Mouse (Mus musculus): ENCODE measurements at regions not wholly inside any gene's neighbourhood (a gene's known extent, or its start where the extent isn't known, plus 50 kb on each side); places are given as distances from the start of the nearest gene placed in this dataset.

GRCm38 (mm10) chr1:89332676-89333075, 121.9 kb upstream of the Agap1 start:
- DNase-seq = peak; percentile 46

GRCm38 (mm10) chr1:89337861-89338260, 116.7 kb upstream of the Agap1 start:
- no peaks in the 10 kb centered on the region for H3K4me1 ChIP-seq (ENCODE audit: control insufficient read depth, insufficient read depth, low read length)
- whole genome bisulfite sequencing = 86% methylated on average over 5 of the region's 5 CpGs
- no peak overlapping the region for H3K4me3 ChIP-seq (replicated peaks; ENCODE audit: low read depth, low read length)
- H3K9ac ChIP-seq (replicated peaks; ENCODE audit: low read length) = no peak overlapping the region
- H3K4me2 ChIP-seq (ENCODE audit: low read length) = no peak overlapping the region
- DNase-seq = no peak
- H3K9me3 ChIP-seq (ENCODE audit: control insufficient read depth, low read length) = no peaks in the 10 kb centered on the region
- H3K27me3 ChIP-seq (ENCODE audit: control insufficient read depth, insufficient read depth, low read length) = no peaks in the 10 kb centered on the region
- H3K36me3 ChIP-seq (ENCODE audit: control insufficient read depth, insufficient read depth, low read length) = no peaks in the 10 kb centered on the region
- H3K27ac ChIP-seq (replicated peaks; ENCODE audit: low read depth, low read length) = no peak overlapping the region
- no peak for ATAC-seq (ENCODE audit: low FRiP score, low TSS enrichment)

More at GRCm38 (mm10) chr1:89332676-89333075, 121.9 kb upstream of the Agap1 start:
- H3K4me3 ChIP-seq (replicated peaks; ENCODE audit: low read depth, low read length) = no peak overlapping the region
- H3K4me1 ChIP-seq (ENCODE audit: control insufficient read depth, insufficient read depth, low read length) = no peaks in the 10 kb centered on the region
- no peak overlapping the region for H3K9ac ChIP-seq (replicated peaks; ENCODE audit: low read length)
- 34% methylated on average over 7 of the region's 7 CpGs for WGBS
- ATAC-seq (ENCODE audit: low FRiP score, low TSS enrichment) = no peak
- no peak overlapping the region for H3K27ac ChIP-seq (replicated peaks; ENCODE audit: low read depth, low read length)
- no peaks in the 10 kb centered on the region for H3K27me3 ChIP-seq (ENCODE audit: control insufficient read depth, insufficient read depth, low read length)
- no peak overlapping the region for H3K4me2 ChIP-seq (ENCODE audit: low read length)
- H3K36me3 ChIP-seq (ENCODE audit: control insufficient read depth, insufficient read depth, low read length) = no peaks in the 10 kb centered on the region
- no peaks in the 10 kb centered on the region for H3K9me3 ChIP-seq (ENCODE audit: control insufficient read depth, low read length)

GRCm38 (mm10) chr1:89342794-89343193, 111.8 kb upstream of the Agap1 start:
- no peak overlapping the region for H3K9ac ChIP-seq (replicated peaks; ENCODE audit: low read length)
- no peaks in the 10 kb centered on the region for H3K9me3 ChIP-seq (ENCODE audit: control insufficient read depth, low read length)
- no peak overlapping the region for H3K4me2 ChIP-seq (ENCODE audit: low read length)
- ATAC-seq (ENCODE audit: low FRiP score, low TSS enrichment) (no peak), DNase-seq (no peak)
- no peak overlapping the region for H3K27ac ChIP-seq (replicated peaks; ENCODE audit: low read depth, low read length)
- H3K4me1 ChIP-seq (ENCODE audit: control insufficient read depth, insufficient read depth, low read length) = no peaks in the 10 kb centered on the region
- H3K36me3 ChIP-seq (ENCODE audit: control insufficient read depth, insufficient read depth, low read length) = no peaks in the 10 kb centered on the region
- no peak overlapping the region for H3K4me3 ChIP-seq (replicated peaks; ENCODE audit: low read depth, low read length)
- no peaks in the 10 kb centered on the region for H3K27me3 ChIP-seq (ENCODE audit: control insufficient read depth, insufficient read depth, low read length)
- WGBS = 51% methylated on average over 4 of the region's 4 CpGs

GRCm38 (mm10) chr1:89344546-89344945, 110.1 kb upstream of the Agap1 start:
- Histone ChIP-seq H3K9me3 (ENCODE audit: control insufficient read depth, low read length) (no peaks in the 10 kb centered on the region), H3K4me1 (ENCODE audit: control insufficient read depth, insufficient read depth, low read length) (no peaks in the 10 kb centered on the region), H3K4me3 (replicated peaks; ENCODE audit: low read depth, low read length) (no peak overlapping the region), H3K4me2 (ENCODE audit: low read length) (no peak overlapping the region), H3K9ac (replicated peaks; ENCODE audit: low read length) (no peak overlapping the region), H3K36me3 (ENCODE audit: control insufficient read depth, insufficient read depth, low read length) (no peaks in the 10 kb centered on the region), H3K27ac (replicated peaks; ENCODE audit: low read depth, low read length) (no peak overlapping the region), H3K27me3 (ENCODE audit: control insufficient read depth, insufficient read depth, low read length) (no peaks in the 10 kb centered on the region)
- DNase-seq (no peak), ATAC-seq (ENCODE audit: low FRiP score, low TSS enrichment) (no peak)
- WGBS = 40% methylated on average over 6 of the region's 6 CpGs

GRCm38 (mm10) chr1:89347341-89347740, 107.3 kb upstream of the Agap1 start:
- Histone ChIP-seq H3K4me3 (replicated peaks; ENCODE audit: low read depth, low read length) (no peak overlapping the region), H3K9me3 (ENCODE audit: control insufficient read depth, low read length) (no peaks in the 10 kb centered on the region), H3K4me1 (ENCODE audit: control insufficient read depth, insufficient read depth, low read length) (no peaks in the 10 kb centered on the region), H3K4me2 (ENCODE audit: low read length) (no peak overlapping the region), H3K27me3 (ENCODE audit: control insufficient read depth, insufficient read depth, low read length) (no peaks in the 10 kb centered on the region), H3K27ac (replicated peaks; ENCODE audit: low read depth, low read length) (no peak overlapping the region), H3K9ac (replicated peaks; ENCODE audit: low read length) (no peak overlapping the region), H3K36me3 (ENCODE audit: control insufficient read depth, insufficient read depth, low read length) (no peaks in the 10 kb centered on the region)
- WGBS = 45% methylated on average over 3 of the region's 3 CpGs
- DNase-seq (no peak), ATAC-seq (ENCODE audit: low FRiP score, low TSS enrichment) (no peak)

- Histone ChIP-seq H3K4me1 (ENCODE audit: control insufficient read depth, insufficient read depth, low read length) (no peaks in the 10 kb centered on the region), H3K27ac (replicated peaks; ENCODE audit: low read depth, low read length) (no peak overlapping the region), H3K4me3 (replicated peaks; ENCODE audit: low read depth, low read length) (no peak overlapping the region), H3K36me3 (ENCODE audit: control insufficient read depth, insufficient read depth, low read length) (no peaks in the 10 kb centered on the region), H3K9me3 (ENCODE audit: control insufficient read depth, low read length) (0 out of 2 replicates have a peak, but pooled peaks cover 3% of the 10 kb centered on the region), H3K27me3 (ENCODE audit: control insufficient read depth, insufficient read depth, low read length) (no peaks in the 10 kb centered on the region), H3K4me2 (ENCODE audit: low read length) (no peak overlapping the region), H3K9ac (replicated peaks; ENCODE audit: low read length) (no peak overlapping the region)
- WGBS = 37% methylated on average over 4 of the region's 4 CpGs
- ATAC-seq (ENCODE audit: low FRiP score, low TSS enrichment) = no peak
- DNase-seq = peak; percentile 51
Measured at GRCm38 (mm10) chr1:89352936-89353335, 101.7 kb upstream of the Agap1 start.

- H3K9ac ChIP-seq (replicated peaks; ENCODE audit: low read length) = no peak overlapping the region
- no peaks in the 10 kb centered on the region for H3K36me3 ChIP-seq (ENCODE audit: control insufficient read depth, insufficient read depth, low read length)
- no peaks in the 10 kb centered on the region for H3K27me3 ChIP-seq (ENCODE audit: control insufficient read depth, insufficient read depth, low read length)
- no peaks in the 10 kb centered on the region for H3K4me1 ChIP-seq (ENCODE audit: control insufficient read depth, insufficient read depth, low read length)
- no peak overlapping the region for H3K27ac ChIP-seq (replicated peaks; ENCODE audit: low read depth, low read length)
- DNase-seq = no peak
- no peak overlapping the region for H3K4me3 ChIP-seq (replicated peaks; ENCODE audit: low read depth, low read length)
- no peak overlapping the region for H3K4me2 ChIP-seq (ENCODE audit: low read length)
- 54% methylated on average over 3 of the region's 3 CpGs for WGBS
- no peak for ATAC-seq (ENCODE audit: low FRiP score, low TSS enrichment)
- 0 out of 2 replicates have a peak, but pooled peaks cover 3% of the 10 kb centered on the region for H3K9me3 ChIP-seq (ENCODE audit: control insufficient read depth, low read length)
Measured at GRCm38 (mm10) chr1:89359257-89359656, 95.3 kb upstream of the Agap1 start.

GRCm38 (mm10) chr1:89364547-89365305, 89.9 kb upstream of the Agap1 start:
- WGBS = 44% methylated on average over 12 of the region's 12 CpGs
- Histone ChIP-seq H3K36me3 (ENCODE audit: control insufficient read depth, insufficient read depth, low read length) (no peaks in the 10 kb centered on the region), H3K4me2 (ENCODE audit: low read length) (no peak overlapping the region), H3K4me1 (ENCODE audit: control insufficient read depth, insufficient read depth, low read length) (no peaks in the 10 kb centered on the region), H3K27me3 (ENCODE audit: control insufficient read depth, insufficient read depth, low read length) (no peaks in the 10 kb centered on the region), H3K9me3 (ENCODE audit: control insufficient read depth, low read length) (no peaks in the 10 kb centered on the region), H3K27ac (replicated peaks; ENCODE audit: low read depth, low read length) (no peak overlapping the region), H3K4me3 (replicated peaks; ENCODE audit: low read depth, low read length) (no peak overlapping the region), H3K9ac (replicated peaks; ENCODE audit: low read length) (no peak overlapping the region)
- DNase-seq (peak; percentile 48), ATAC-seq (ENCODE audit: low FRiP score, low TSS enrichment) (peak; percentile 34; the same call in 1 of the 2 replicates)

GRCm38 (mm10) chr1:89366891-89367290, 87.7 kb upstream of the Agap1 start:
- Histone ChIP-seq H3K4me1 (ENCODE audit: control insufficient read depth, insufficient read depth, low read length) (no peaks in the 10 kb centered on the region), H3K9me3 (ENCODE audit: control insufficient read depth, low read length) (no peaks in the 10 kb centered on the region), H3K27ac (replicated peaks; ENCODE audit: low read depth, low read length) (no peak overlapping the region), H3K36me3 (ENCODE audit: control insufficient read depth, insufficient read depth, low read length) (no peaks in the 10 kb centered on the region), H3K27me3 (ENCODE audit: control insufficient read depth, insufficient read depth, low read length) (no peaks in the 10 kb centered on the region), H3K9ac (replicated peaks; ENCODE audit: low read length) (no peak overlapping the region), H3K4me3 (replicated peaks; ENCODE audit: low read depth, low read length) (no peak overlapping the region), H3K4me2 (ENCODE audit: low read length) (no peak overlapping the region)
- DNase-seq (no peak), ATAC-seq (ENCODE audit: low FRiP score, low TSS enrichment) (no peak)
- 96% methylated on average over 5 of the region's 5 CpGs for WGBS
